Mouse (Mus musculus) c-Kit-positive CD71-negative TER-119-negative erythroid progenitor cells, embryonic 14.5 days (primary cell): ENCODE measurements around the gene Dbr1.

Experiments used
- DNase-seq: peaks from one replicate; pipeline ENCODE4 v3.0.0-alpha.2; 2013; ENCODE audit warnings: low read depth

Gene Dbr1

DNA sequence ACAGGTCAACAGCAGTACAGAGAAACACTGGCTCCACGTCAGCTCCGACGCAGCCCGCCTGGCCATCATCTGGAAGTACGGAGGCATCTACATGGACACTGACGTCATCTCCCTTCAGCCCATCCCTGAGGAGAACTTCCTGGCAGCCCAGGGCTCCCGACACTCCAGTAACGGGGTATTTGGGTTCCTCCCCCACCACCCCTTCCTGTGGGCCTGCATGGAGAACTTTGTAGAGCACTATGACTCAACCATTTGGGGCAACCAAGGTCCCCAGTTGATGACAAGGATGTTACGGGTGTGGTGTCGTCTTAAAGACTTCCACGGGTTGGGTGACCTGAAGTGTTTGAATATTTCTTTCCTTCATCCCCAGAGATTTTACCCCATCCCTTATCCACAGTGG is 44.6 kb downstream of the Dbr1 start:
- no peak for DNase-seq

DNA sequence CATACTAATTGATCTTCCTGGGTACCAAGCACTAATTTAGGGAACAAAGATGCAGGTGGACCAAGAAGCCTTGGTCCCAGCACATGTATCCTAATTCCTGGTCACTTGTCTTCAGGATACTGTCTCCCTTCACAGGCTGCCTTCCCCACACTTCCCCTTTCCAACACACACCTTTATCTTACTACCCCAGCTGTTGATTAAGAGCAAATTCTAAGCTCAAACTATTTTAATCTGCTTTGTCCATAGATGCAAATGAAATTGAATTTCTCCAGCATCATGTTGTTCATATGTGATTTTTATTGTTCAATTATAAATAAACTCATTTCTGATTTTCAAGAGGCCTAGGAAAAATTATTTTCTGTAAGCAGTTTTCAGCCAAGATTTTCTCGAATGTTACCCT is 46.4 kb downstream of the Dbr1 start:
- DNase-seq, result no peak

DNA sequence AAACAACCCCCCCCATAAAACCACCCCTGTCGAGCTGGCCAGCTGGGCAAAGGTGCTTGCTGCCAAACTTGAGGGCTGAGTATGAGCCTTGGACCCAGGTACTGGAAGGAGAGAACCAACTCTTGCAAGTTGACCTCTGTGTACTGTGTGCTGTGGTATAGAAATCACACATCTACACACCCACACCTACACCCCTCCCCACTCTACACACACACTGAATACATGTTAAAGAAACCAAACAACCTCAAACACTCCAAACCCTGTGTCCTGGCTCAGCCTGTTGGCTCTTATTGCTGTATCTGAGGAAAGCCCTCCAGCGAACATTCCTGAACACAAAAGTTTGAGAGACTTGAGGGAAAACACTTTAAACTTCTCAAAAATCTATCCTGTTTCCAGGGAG is 47.4 kb downstream of the Dbr1 start:
- DNase-seq, result no peak

DNA sequence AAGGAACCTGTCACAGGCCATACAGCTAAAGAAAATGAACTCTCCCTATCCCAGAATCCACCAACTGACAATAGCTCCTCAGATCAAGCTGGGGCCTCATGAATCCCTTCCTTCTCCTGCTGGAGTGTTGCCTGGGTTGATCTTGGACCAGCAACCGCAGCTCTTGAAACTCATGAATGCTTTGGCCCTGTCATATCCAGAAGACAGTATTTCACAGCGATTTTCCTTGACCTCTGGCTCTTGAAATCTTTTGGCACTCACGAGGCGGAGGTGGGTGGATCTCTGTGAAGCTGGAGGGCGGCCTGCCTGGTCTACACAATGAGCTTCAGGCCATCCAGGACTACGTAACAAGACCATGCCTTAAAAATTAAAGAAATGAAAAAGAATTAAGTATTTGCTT is 48.5 kb downstream of the Dbr1 start:
- no peak for DNase-seq

DNA sequence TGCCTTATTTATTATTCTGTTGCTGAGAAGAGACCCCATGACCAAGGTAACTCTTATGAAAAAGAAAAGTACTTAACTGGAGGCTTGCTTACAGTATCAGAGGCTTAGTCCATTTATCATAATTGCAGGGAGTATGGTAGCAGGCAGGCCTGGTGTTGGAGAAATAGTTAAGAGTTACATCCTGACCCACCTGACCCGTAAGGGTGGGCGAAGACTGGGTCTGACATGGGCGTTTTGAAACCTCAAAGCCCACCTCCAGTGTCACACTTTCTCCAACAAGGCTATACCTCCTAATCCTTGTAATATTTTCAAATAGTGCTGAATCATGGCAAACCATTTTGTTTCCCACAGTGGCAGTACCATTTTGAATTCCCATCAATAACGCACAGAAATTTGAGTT is 53.0 kb downstream of the Dbr1 start:
- DNase-seq, result no peak

DNA sequence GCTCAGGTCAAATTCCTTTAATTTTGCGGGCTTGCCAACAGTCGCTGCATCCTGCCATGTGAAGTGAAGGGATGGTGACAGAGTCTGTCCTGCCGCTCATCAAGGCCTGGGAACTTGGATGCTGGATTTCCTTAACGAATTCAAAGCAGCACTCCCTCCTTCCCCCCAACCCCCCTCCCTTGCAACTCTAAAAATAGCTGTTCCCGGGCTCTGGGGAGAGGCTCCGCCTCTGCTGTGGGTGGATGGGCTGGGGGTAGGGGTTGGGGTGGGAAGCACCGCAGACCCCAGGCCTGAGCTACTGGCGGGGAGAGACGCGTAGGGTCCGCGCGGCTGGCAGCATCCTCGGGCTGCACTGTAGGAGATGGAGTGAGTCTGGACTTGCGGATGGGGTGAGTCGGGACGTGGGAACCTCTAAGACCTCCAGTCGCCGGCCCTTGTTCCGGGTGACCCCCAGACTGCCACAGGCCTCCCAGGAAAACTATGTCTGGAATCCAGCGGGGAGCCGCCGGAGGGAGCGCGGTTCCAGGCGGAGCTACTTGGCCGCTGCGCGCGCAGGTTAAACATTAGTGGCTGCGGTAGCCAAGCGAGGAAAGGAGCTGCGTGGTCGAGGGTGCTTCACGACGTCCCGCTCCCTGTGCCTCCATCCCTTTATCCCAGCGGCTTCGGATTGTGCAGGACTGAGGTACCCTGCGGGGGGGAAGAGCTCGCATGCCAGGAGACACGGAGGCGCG is 53.8 kb downstream of the Dbr1 start, which contains the start of gene Dzip1l:
Dzip1l (plus strand) TSS at position 216 of the 731 bp plus-strand sequence.
- DNase-seq, result no peak

DNA sequence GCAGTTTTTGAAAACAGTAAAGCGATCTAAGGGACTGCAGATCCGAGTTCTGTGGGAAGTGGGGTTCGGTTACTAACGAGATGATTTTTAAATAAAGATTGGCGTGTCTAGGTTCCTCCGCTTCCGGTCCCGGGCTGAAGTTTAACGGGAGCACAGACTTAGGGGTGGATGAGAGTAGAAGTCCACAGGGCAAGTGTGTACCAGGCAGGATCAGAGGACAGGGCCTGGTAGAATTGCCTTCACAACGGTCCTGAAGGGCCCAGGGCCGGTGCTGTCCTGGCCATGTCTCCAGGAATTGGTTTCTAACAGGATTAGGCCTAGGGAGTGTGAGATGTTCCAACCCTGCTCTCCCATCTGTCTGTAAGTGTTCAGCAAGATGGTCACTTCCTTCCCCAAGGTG is 54.5 kb downstream of the Dbr1 start:
- no peak for DNase-seq

DNA sequence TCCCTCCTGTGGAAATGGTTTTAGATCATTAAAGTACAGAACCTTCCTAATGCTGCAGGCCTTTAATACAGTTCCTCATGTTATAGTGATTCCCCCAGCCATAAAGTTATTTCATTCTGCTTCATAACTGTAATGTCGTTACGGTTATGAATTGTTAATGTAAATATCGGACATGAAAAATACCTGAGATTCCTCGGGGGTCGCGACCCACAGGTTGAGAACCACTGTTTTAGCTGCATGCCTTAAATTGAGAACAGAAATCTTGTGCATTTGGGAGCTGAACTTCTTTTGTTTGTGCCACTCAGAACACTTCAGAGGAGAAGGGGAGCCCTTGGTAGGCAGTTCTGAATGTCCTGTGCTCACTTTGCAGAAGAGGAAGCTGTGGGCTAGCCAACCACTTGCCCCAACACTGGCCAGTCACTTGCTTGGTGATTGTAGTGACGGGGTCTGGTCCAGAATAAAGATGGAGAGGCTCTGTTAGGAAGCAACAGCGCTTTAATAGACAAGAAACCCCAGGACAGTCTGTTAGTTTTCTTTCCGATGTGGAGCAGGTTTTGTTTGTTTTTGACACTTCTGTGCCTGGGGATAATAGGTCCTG is 55.0 kb downstream of the Dbr1 start:
- no peak for DNase-seq

DNA sequence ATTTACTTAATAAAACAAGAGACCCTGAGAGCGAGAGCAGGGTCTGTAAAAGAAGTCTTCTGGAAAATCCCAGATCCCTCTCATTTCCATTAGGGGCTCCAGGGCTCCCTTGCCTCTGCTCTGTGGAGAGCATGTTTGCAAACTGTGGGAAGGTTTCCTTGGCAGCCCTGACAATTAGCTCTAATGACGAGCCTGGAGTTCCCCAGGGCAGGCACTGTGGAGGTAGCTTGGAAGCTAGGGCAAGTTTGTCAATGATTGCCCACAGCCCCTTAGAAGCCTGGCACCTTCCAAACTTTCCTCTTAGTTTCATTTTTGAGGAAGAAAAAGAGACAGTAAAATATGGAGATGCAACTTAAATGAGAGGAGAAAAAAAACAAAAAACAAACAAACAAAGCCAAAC is 56.2 kb downstream of the Dbr1 start:
- DNase-seq, result no peak

DNA sequence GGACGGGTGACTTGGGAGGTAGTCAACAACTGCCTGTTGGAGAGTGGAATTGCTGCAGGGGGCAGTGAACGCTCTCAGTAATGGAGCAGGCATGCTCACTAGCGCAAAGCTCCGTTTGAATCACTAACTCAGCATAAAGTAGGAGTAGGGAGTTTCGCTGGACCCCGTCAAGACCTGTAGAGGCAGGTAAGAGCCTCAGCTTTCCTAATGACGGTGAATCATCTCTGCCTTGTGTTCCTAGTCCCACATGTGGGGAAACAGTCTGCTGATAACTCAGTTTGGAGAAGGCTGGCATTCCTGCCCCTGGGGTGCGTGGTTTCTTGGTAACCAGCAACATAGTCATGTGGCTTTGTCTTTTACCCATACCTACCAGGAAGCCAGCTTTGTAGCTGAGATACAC is 56.7 kb downstream of the Dbr1 start:
- no peak for DNase-seq
